Mouse (Mus musculus) monocyte, adult 2 months (primary cell): ENCODE results near the gene Hist1h4m.
"Not testable (repeated sequence)": the region's sequence is repeated elsewhere in the genome, so short reads cannot be mapped to it uniquely, and the experiment has no call there.

ENCODE experiments used
- DNase-seq, 2 experiments: peaks; one replicate each; pipeline ENCODE4 v3.0.0; 2022; ENCODE audit warnings: low spot score in 2 of 2, low read depth in 1 of 2

Hist1h4m gene

DNA sequence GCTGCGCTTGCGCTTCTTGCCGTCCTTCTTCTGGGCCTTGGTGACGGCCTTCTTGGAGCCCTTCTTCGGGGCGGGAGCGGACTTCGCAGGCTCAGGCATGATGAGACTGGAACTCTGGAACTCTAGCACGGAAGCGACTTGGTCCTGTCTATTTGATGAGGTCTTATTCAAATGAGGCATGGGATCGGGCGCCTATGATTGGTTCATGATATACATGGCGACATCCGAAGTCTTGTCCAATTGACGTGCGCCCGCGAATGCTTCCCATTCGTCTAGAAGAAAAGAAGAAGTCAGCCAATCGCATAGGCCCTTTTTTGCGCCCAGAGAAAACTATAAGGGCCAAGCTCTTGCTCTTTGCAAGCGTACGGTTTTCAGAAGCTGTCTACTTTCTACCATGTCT, 1.5 kb upstream of the Hist1h4m start, which contains the start of the genes Hist1h2bq and Hist1h2ao:
TSS of gene Hist1h2bq (minus strand) at position 125 of the 400 bp plus-strand sequence.
TSS of gene Hist1h2ao (plus strand) at position 393 of the 400 bp plus-strand sequence.
- not testable (repeated sequence) for DNase-seq

DNA sequence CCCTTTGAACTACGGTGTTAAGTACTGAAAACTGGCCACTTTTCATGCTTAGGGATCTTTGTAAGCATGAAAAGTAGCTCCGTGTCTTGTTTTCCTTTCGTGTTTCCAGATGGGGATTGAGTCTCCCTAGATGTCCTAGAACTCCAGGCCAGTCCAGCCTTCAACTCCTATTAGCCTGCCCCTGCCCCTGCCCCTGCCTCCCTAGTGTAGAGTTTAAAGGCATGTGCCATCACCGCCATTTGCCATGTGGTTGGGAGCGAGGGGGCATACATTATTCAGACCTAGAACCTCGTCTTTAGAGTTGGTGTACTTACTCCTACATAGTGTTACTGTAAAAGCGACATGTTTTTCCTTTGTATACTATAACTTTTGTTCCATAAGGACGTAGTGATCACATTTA, 472 bp upstream of the Hist1h4m start:
- DNase-seq = not testable (repeated sequence)

DNA sequence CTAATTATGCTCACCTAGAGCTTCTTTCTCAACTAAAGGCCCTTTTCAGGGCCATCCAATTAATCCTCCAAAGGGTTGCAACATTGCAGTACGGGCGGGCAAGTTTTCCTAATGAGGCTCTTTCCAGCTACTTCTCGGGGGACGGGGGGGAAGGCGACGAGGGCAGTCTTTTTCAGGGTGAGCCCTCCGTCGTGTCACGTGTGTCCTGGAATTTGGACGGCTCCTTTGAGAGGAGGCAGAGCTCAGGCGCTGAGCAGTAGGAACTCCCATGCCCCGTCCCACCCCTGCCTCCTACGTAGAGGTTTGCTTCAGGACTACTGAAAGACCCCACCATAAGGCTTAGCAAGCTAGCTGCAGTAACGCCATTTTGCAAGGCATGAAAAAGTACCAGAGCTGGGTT, 546 bp downstream of the Hist1h4m start:
- not testable (repeated sequence) for DNase-seq

DNA sequence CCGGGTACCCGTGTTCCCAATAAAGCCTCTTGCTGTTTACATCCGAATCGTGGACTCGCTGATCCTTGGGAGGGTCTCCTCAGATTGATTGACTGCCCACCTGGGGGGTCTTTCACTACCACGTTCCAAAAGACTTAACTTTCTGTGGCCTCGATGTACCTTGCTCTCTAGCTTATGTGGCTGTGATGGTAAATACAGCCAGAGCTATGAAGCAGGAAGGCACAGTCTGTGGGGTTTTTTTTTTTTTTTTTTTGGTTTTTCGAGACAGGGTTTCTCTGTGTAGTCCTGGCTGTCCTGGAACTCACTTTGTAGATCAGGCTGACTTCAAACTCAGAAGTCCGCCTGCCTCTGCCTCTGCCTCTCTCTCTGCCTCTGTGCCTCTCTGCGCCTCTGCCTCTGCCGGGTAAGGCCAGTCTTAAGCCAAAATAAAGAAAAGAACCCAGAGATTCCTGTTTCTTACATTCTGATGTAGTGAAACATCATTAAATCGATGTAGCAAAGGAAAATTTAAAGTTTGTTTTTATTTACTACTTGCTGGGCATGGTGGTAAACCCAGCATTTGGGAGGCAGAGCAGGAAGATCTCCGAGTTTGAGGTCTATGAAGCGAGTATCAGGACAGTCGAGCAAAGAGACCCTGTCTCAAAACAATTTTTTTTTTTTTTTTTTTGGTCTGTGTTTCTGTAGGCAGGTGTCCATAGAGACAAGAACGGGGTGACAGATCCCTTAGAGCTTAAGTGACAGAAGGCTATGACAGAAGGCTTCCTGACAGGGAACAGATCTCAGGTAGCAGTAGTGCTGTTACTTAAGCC, 8.7 kb downstream of the Hist1h4m start:
- DNase-seq = not testable (repeated sequence)

DNA sequence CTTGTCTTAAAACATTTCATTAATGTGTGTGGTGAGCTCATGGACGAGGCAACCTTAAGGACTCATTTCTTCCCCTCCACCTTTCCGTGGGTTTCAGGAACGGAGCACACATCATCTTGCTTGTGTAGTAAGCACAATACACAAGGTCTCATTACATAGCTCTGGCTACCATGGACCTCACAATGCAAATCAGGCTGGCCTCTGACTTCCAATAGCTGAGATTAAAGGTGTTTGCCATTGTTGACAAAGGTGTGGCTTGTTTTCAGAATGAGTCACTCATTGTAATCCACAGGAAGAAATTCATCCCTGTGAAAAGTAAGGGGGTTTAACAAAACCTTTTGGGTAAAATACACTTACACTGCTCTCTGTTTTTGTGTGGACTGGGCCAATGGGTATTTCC, 17.0 kb downstream of the Hist1h4m start:
- DNase-seq = no peak

DNA sequence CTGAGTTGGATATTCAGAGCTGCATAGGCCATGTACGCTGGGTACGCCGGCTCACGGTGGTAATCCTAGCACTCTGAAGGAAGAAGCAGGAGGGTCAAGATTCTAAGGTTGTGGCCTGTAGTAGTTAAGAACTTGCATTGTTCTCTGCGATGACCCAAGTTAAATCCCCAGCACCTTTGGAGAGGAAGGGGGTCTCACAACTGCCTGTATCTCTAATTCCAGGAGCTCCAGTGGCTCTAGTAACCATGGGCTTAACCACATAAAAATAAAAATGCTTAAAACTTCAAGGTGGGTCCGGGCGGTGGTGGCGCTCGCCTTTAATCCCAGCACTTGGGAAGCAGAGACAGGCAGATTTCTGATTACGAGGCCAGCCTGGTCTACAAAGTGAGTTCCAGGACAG, 18.8 kb downstream of the Hist1h4m start:
- DNase-seq = no peak

DNA sequence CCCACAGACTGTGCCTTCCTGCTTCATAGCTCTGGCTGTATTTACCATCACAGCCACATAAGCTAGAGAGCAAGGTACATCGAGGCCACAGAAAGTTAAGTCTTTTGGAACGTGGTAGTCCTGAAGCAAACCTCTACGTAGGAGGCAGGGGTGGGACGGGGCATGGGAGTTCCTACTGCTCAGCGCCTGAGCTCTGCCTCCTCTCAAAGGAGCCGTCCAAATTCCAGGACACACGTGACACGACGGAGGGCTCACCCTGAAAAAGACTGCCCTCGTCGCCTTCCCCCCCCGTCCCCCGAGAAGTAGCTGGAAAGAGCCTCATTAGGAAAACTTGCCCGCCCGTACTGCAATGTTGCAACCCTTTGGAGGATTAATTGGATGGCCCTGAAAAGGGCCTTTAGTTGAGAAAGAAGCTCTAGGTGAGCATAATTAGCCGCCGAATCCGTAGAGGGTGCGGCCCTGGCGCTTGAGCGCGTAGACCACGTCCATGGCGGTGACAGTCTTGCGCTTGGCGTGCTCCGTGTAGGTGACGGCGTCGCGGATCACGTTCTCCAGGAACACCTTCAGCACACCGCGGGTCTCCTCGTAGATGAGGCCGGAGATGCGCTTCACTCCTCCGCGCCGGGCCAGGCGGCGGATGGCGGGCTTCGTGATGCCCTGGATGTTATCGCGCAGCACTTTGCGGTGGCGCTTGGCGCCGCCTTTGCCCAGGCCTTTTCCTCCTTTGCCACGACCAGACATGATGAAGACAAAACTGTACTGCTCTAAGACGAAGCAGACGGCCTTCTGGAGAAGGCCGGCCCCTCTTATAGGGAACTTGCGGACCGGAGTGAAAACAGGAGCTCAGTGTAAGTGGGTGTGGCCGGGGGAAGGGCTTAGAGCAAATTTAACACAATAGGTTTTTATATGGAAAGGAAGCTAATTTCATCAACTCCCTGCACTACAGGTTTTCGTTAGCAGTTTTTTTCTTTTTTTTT, 20.2 kb downstream of the Hist1h4m start, which contains the start of gene Hist1h4n:
TSS of gene Hist1h4n (minus strand) at position 779 of the 977 bp plus-strand sequence.
- DNase-seq = not testable (repeated sequence)

DNA sequence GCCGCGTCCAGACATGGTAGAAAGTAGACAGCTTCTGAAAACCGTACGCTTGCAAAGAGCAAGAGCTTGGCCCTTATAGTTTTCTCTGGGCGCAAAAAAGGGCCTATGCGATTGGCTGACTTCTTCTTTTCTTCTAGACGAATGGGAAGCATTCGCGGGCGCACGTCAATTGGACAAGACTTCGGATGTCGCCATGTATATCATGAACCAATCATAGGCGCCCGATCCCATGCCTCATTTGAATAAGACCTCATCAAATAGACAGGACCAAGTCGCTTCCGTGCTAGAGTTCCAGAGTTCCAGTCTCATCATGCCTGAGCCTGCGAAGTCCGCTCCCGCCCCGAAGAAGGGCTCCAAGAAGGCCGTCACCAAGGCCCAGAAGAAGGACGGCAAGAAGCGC, 21.9 kb downstream of the Hist1h4m start, which contains the start of the genes Hist1h2ap and Hist1h2br:
TSS of gene Hist1h2ap (minus strand) at position 47 of the 400 bp plus-strand sequence.
TSS of gene Hist1h2br (plus strand) at position 283 of the 400 bp plus-strand sequence.
- DNase-seq = not testable (repeated sequence)

DNA sequence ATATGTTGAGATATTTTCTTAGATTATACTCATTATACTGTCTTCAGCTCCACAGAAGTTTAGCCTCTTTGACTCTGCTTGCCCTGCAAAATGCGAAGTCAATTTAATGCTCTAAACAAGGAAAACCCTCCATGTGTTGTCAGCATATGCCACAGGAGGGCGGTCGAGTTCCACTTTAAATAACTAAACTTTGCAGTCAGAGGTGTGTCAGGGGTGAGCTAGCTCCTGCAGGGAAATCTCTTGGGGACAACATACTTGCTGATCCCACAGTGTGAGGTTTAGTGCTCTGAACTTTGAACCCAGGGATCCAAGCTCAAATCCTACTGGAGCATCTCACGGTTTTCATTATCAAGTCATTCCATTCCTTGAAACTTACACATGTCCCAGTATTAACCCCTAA, 29.0 kb downstream of the Hist1h4m start:
- DNase-seq = not testable (repeated sequence)

DNA sequence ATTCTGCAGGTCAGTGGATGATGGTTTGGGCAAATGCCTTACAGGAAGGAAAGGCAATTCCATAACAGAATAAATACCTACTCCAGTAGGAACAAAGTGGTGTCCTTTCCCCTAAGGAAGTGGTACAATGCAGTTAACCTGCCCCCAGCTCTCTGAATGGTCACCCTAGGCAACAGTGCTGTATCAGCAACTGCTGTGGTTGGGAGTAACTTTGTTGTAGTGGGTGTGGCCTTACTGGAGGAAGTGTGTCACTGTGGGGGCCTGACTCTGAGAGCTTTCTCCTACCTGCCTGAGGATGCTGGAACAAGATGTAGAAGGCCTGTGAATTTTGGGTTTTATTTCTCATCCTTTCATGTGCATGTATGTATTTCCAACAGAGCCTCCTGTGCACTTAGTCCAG, 34.8 kb downstream of the Hist1h4m start:
- not testable (repeated sequence) for DNase-seq

DNA sequence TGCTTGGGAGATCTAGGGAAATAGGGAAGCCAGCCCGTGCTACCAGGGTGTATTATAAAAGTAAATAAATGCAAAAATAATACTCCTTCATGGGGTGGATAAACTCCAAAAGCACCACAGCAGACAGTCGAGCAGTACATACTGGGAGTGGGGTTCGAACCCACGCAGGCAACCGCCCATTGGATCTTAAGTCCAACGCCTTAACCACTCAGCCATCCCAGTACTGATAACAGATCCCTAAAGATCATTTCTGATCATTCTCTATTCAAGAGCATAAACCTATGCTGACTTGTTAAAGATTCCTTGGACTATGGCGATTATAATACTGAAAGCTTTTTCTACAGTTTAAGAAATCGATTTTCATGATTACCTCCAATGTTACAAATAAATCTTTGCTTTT, 36.3 kb downstream of the Hist1h4m start:
- no peak for DNase-seq

DNA sequence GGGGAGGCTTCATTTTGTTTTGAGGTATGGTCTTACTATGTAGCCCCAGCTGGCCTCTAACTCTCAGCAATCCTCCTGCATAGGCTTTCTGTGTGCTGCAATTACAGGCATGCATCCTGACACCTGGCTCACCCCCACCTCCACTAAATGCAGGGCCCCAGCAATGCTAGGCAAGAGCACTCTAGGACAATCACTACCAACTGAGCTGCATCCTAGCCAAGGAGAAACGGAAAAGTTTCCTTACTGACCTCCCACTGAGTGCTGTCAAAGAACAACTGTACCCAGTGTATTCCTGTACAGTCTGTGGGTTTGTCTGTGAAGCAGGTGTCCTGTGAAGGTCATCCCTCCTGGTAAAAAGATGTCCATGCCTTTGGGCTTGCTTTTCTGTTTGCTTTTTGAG, 39.1 kb downstream of the Hist1h4m start:
- not testable (repeated sequence) for DNase-seq

DNA sequence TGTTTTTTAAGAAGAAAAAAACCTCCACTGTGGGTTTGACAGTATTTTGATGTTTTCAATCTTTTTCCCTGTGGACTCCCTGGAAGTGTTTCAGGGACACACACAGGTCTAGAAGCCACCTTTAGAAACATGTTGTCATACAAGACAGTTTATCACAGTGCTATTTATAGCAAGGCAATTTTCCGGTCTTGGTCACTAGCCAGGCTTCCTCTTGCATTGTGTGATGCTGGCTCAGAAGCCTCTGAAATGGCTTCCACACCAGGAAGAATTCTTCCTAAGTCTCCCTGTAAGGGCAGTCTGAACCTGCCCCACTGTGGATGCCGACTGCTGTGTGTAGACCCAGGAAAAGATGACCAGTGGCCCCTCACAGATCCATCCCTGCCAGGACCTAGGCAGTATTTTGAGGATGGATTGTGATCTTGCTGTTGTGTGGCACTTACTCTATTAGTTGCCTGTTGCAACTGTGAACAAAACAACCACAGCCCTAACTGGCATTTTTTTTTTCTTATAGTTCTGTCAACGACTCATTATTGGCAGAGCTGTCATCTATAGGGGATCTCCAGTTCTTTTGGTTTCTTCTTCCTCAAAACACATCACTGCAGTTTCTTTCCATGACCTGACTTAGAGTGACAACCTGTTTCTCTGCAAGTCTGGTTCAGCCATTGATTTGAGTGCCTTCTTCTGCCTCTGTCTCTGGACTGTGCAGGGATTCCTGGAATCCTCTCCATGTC, 40.8 kb downstream of the Hist1h4m start:
- no peak for DNase-seq

DNA sequence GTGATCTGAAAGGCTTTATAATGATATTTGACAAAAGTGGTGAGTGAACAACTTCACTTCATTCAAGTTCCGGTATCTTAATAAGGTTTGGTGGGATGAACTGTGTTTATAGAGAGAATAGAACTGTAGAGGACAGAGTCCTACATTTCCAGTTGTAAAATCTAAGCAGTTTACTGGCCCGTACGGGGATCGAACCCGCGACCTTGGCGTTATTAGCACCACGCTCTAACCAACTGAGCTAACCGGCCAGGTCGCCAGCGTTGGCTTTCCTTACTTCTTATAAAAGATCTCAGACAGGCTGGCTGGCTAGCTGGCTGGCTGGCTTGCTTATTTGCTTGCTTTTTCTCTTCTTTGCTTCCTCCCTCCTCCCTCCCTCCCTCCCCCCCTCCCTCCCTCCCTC, 43.6 kb downstream of the Hist1h4m start:
- DNase-seq = peak; percentile 45 to 72

DNA sequence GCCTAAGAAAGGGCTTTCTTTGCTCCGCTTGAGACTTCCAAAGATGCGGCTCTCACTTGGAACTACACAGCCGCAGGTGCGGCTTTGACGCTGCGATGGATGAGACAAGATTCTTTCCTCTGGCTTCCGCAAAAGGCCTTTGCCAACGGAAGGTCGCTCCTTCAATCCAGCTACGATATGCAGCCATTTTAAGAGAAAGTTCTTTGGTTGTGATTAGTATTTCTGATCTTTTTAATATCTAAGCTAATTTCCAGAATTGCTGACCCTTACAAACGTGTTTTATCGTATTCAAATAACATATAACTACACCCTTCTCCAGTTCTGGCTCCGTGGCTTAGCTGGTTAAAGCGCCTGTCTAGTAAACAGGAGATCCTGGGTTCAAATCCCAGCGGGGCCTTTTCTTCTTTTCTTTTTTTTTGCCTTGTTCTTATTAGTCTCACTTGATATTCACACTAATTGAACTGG, 44.2 kb downstream of the Hist1h4m start:
- no peak for DNase-seq

DNA sequence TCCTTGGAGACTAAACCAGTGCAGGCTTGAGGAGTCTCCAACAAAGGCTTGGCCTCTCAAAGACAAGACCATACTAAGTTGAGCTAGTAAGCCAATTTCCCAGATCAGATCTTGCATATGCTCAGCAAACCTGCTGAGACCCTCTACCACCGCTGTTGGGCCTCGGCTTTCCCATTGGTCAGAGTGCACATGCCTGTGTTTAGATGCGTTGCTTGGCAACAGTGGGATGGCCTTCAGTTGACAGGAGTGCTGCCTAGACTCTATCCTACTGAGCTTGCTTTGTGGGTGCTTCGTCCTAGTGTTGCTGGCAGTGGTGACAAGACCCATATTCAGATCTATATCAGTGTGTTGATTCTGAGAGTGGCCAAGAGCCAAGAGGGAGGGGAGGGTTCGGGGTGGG, 50.1 kb downstream of the Hist1h4m start:
- no peak for DNase-seq
